ENCODE assay signal across 9 mouse cellular contexts in the genomic region with DNA sequence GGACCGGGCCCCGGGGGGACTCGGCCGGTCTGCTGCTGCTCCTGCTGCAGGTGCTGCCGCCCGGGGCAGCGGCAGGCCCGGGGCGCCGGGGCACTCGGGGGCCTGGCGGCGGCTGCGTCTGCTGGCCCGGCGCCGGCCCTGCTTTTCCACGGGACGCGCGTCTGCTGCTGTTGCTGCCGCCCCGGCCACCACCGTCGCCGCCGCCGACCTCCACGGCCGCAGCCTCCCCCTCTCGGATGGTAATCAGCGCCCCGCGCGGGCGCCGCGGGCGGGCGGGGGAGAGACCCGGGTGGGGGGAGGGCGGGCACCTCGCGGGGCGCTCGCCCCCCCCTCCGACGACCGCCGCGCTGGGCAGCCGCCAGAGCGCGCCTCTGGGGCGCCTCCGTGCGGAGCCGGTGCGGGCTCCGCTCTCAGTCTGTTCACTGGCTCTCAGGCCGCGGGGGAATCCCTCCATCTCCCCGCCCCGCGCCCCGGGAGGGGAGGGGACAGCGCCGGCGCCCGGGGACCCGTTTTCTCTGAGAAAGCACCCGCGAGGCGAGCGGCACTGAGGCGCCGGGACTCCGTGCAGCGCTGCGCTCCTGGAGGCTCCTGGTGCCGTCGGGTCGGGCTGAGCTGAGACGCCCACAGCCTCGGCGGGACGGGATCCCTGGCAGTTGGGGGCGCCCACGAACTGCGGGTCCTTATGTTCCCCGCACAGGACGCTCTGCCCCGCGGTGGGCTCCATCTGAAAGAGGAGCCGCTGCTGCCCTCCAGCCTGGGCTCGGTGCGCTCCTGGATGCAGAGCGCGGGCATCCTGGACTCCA. TPM values are rescaled to one million over a fixed set of nuclear protein-coding genes. Genes with fewer than 3 reads are reported as not detected.
A peak's percentile ranks its signal among the peaks of the same experiment; 100 is the strongest.
DNase-seq lines count a peak whose midpoint lies in the region; ATAC-seq lines count a peak whose summit lies in the region.
"Had no signal": no experiment of that assay in that cellular context is flagged by ENCODE, and none has a peak within 500 bp of the region (broad histone marks: within the 10 kb centered on the region; RNA-seq: fewer than 3 reads in every experiment).

No protein-coding gene starts in this region.

- no peak for ATAC-seq in megakaryocyte-erythroid progenitor cell, adult 5-6 weeks (replicated peaks; ENCODE audit: low FRiP score, low TSS enrichment, poor library complexity, severe bottlenecking)

- DNase-seq in lung, adult 18-20 months = peak; percentile 32 to 44
- no peak for DNase-seq in lung, postnatal 25 days (ENCODE audit: low spot score)
- DNase-seq in cerebellum, postnatal 10 days = peak; percentile 65 to 66
- peak; percentile 34 to 43 for DNase-seq in heart, adult 9 months (ENCODE audit: low spot score in 2 of 2)
- DNase-seq in kidney, postnatal 10 days = peak; percentile 70
- DNase-seq in lung, postnatal 10 days = peak; percentile 65
- peak; percentile 50 for DNase-seq in right cerebral cortex, postnatal 14 days

RNA-seq across cellular contexts. Expression of gene Ebf4, which starts 0.6 kb away (rescaled TPM):
- total RNA-seq in megakaryocyte-erythroid progenitor cell, adult 5-6 weeks (2014; fragmentation: Nextera tagmentation) = not detected in 2 replicates
- not detected in 2 replicates for total RNA-seq in megakaryocyte-erythroid progenitor cell, adult 5-6 weeks (2017)
- total RNA-seq: neutrophil, adult 5-6 weeks had no signal

RNA-seq across cellular contexts. Expression of gene Idh3b, which starts 11.2 kb away (rescaled TPM):
- 197 and 240 TPM in 2 replicates for total RNA-seq in megakaryocyte-erythroid progenitor cell, adult 5-6 weeks (2014; fragmentation: Nextera tagmentation)
- total RNA-seq in megakaryocyte-erythroid progenitor cell, adult 5-6 weeks (2017) = 145 and 164 TPM in 2 replicates

RNA-seq across cellular contexts. Expression of gene Nop56, which starts 21.3 kb away (rescaled TPM):
- 692 and 1,066 TPM in 2 replicates for total RNA-seq in megakaryocyte-erythroid progenitor cell, adult 5-6 weeks (2014; fragmentation: Nextera tagmentation)
- 748 and 779 TPM in 2 replicates for total RNA-seq in megakaryocyte-erythroid progenitor cell, adult 5-6 weeks (2017)
